Mouse (Mus musculus) hindbrain, embryonic 16.5 days (tissue): ENCODE measurements around the gene Rsbn1l. TPM values are rescaled to one million over a fixed set of nuclear protein-coding genes. Genes with fewer than 3 reads are reported as not detected.
A peak's percentile ranks its signal among the peaks of the same experiment; 100 is the strongest.

Source experiments
- ATAC-seq: fragments of 200-750 bp; cut with Nextera tagmentation; 2 replicates; pipeline ENCODE4 v1.8.0; 2017; ENCODE audit warnings: moderate TSS enrichment, moderate library complexity
- H3K27ac ChIP-seq: fragments of 300-500 bp; sonication (generic); 2 replicates; pipeline ENCODE4 v1.5.1; 2014; ENCODE audit warnings: low read depth, mild to moderate bottlenecking, control low read depth, low read length, moderate library complexity
- H3K27me3 ChIP-seq: fragments of 300-500 bp; sonication (generic); replicated peaks from 2 replicates; pipeline ENCODE4 v1.6.1; 2014; ENCODE audit warnings: low read length; ENCODE audit not compliant: control insufficient read depth, insufficient read depth
- H3K36me3 ChIP-seq: fragments of 300-500 bp; sonication (generic); 2 replicates; pipeline ENCODE4 v1.6.1; 2014; ENCODE audit warnings: mild to moderate bottlenecking, low read length, moderate library complexity, mixed read lengths; ENCODE audit not compliant: control insufficient read depth, insufficient read depth
- H3K4me1 ChIP-seq: fragments of 300-500 bp; sonication (generic); 2 replicates; pipeline ENCODE4 v1.6.1; 2014; ENCODE audit warnings: low read depth, low read length; ENCODE audit not compliant: control insufficient read depth, insufficient read depth
- H3K4me2 ChIP-seq: fragments of 300-500 bp; sonication (generic); 2 replicates; pipeline ENCODE4 v1.6.1; 2014; ENCODE audit warnings: mild to moderate bottlenecking, low read length, control low read depth, moderate library complexity
- H3K4me3 ChIP-seq: fragments of 300-500 bp; sonication (generic); 2 replicates; pipeline ENCODE4 v1.5.1; 2014; ENCODE audit warnings: mild to moderate bottlenecking, low read length, control low read depth, moderate library complexity
- H3K9ac ChIP-seq: fragments of 300-500 bp; sonication (generic); 2 replicates; pipeline ENCODE4 v1.6.1; 2014; ENCODE audit warnings: low read depth, mild to moderate bottlenecking, control low read depth, low read length, moderate library complexity
- H3K9me3 ChIP-seq: fragments of 300-500 bp; sonication (generic); 2 replicates; pipeline ENCODE4 v1.6.1; 2014; ENCODE audit warnings: mild to moderate bottlenecking, low read length, moderate library complexity; ENCODE audit not compliant: control insufficient read depth
- WGBS: fragments of 180-500 bp; shearing (Covaris S2); extraction: QIAGEN DNeasy Blood & Tissue Kit; methylation state at CpG from one replicate; pipeline ENCODE4 v1.1.7; 2014; 5-methylcytosine and 5-hydroxymethylcytosine counted together
- polyA plus RNA-seq: library from polyadenylated mRNA; unstranded; fragments of >200 nt; fragmentation: Nextera tagmentation; extraction: Ambion mirVana; gene quantifications from 2 replicates; pipeline ENCODE4 v1.2.1, GENCODE M21; 2015

The Rsbn1l gene
- polyA plus RNA-seq, 1 experiment from 2014 or later: 3.0 TPM

- H3K27ac ChIP-seq: no peak overlapping the region
- H3K4me2 ChIP-seq: no peak overlapping the region
- H3K4me1 ChIP-seq: no peaks in the 10 kb centered on the region
- no peaks in the 10 kb centered on the region for H3K9me3 ChIP-seq
- H3K4me3 ChIP-seq: no peak overlapping the region
- WGBS: 88% methylated on average over 2 of the region's 2 CpGs
- no peak for ATAC-seq
- H3K9ac ChIP-seq: no peak overlapping the region
- H3K36me3 ChIP-seq: no peaks in the 10 kb centered on the region
- no peaks in the 10 kb centered on the region for H3K27me3 ChIP-seq
Observed at GRCm38 (mm10) chr5:20865193-20865755, 90.9 kb downstream of the Rsbn1l start.

GRCm38 (mm10) chr5:20864216-20864969 lies 91.8 kb downstream of the Rsbn1l start:
- 0 out of 2 replicates have a peak, but pooled peaks cover under 1% of the 10 kb centered on the region for H3K9me3 ChIP-seq
- ATAC-seq: no peak
- 76% methylated on average over 4 of the region's 4 CpGs for WGBS
- H3K4me3 ChIP-seq: no peak overlapping the region
- no peaks in the 10 kb centered on the region for H3K27me3 ChIP-seq
- H3K4me2 ChIP-seq: no peak overlapping the region
- no peak overlapping the region for H3K9ac ChIP-seq
- H3K4me1 ChIP-seq: no peaks in the 10 kb centered on the region
- no peaks in the 10 kb centered on the region for H3K36me3 ChIP-seq
- no peak overlapping the region for H3K27ac ChIP-seq

DNA sequence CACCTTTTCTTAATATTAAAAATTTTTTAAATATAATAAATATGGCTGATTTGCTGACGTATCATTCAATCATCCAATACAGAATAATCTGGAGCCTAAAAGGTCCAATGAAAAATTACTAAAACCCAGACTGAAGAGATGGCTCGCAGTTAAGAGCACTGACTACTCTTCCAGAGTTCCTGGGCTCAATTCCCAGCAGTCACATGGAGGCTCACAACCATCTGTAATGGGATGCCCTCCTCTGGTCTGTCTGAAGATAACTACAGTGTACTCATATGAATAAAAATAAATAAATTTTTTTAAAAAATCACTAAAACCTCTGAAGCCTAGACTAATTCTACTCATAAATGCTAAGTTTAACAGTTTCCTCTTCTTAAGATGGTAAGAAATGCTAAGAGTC lies 94.3 kb downstream of the Rsbn1l start:
- Histone ChIP-seq H3K4me2 (no peak overlapping the region), H3K27me3 (no peaks in the 10 kb centered on the region), H3K4me1 (no peaks in the 10 kb centered on the region), H3K27ac (no peak overlapping the region), H3K9ac (no peak overlapping the region), H3K36me3 (no peaks in the 10 kb centered on the region), H3K9me3 (0 out of 2 replicates have a peak, but pooled peaks cover 2% of the 10 kb centered on the region), H3K4me3 (no peak overlapping the region)
- WGBS: 91% methylated on average over 2 of the region's 2 CpGs
- no peak for ATAC-seq

DNA sequence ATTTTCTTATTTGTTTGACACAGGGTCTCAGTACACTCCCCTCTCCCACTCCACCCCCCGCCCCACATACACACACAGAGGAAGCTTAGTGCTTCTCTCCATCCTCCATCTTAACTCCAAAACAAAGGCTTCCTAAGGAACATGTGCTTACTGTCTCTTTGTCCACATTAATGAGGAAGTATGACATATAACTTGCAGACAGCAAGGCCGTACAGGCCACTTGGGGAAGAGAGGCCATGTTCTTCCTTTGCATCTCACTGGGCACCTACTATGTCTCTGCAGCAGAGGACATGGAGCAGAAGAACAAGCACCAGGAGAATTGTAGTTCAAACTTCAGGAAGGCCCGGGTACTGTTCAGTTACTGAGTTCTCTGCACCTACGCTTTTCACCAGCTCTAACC lies 95.6 kb downstream of the Rsbn1l start:
- H3K27ac ChIP-seq: no peak overlapping the region
- H3K4me3 ChIP-seq: no peak overlapping the region
- no peak overlapping the region for H3K4me2 ChIP-seq
- no peak for ATAC-seq
- no peaks in the 10 kb centered on the region for H3K27me3 ChIP-seq
- no peak overlapping the region for H3K9ac ChIP-seq
- WGBS: 94% methylated on average over 4 of the region's 4 CpGs
- 0 out of 2 replicates have a peak, but pooled peaks cover 2% of the 10 kb centered on the region for H3K9me3 ChIP-seq
- no peaks in the 10 kb centered on the region for H3K36me3 ChIP-seq
- H3K4me1 ChIP-seq: no peaks in the 10 kb centered on the region

- 0 out of 2 replicates have a peak, but pooled peaks cover 2% of the 10 kb centered on the region for H3K9me3 ChIP-seq
- WGBS: 96% methylated on average over 2 of the region's 2 CpGs
- ATAC-seq: no peak
- H3K4me2 ChIP-seq: no peak overlapping the region
- no peak overlapping the region for H3K9ac ChIP-seq
- no peaks in the 10 kb centered on the region for H3K27me3 ChIP-seq
- no peak overlapping the region for H3K27ac ChIP-seq
- no peak overlapping the region for H3K4me3 ChIP-seq
- H3K36me3 ChIP-seq: no peaks in the 10 kb centered on the region
- H3K4me1 ChIP-seq: no peaks in the 10 kb centered on the region
Observed at GRCm38 (mm10) chr5:20858404-20858803, 97.8 kb downstream of the Rsbn1l start.

GRCm38 (mm10) chr5:20855066-20855465 lies 101.1 kb downstream of the Rsbn1l start:
- Histone ChIP-seq H3K9ac (no peak overlapping the region), H3K4me3 (no peak overlapping the region), H3K9me3 (0 out of 2 replicates have a peak, but pooled peaks cover 2% of the 10 kb centered on the region), H3K36me3 (no peaks in the 10 kb centered on the region), H3K4me1 (no peaks in the 10 kb centered on the region), H3K27ac (no peak overlapping the region), H3K27me3 (no peaks in the 10 kb centered on the region), H3K4me2 (no peak overlapping the region)
- 88% methylated on average over 4 of the region's 4 CpGs for WGBS
- no peak for ATAC-seq

DNA sequence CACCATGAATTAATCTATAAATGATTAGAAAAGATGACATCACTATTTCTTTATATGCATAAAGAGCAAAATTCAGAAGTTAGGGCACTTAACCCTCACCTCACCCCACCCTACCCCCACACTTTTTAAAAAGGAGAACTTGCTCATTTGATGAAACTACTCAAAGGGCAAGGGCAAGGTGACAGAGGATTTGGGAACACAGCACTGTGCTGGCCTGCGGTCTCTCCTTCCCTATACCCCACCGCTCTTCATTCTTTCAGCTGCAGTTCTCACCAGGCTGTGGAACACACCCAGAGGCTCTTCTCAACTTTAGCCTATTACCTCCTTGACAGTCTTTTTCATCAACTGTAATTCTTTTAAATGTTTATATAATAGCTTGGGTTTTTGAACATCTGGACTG lies 109.2 kb downstream of the Rsbn1l start:
- ATAC-seq: 0 out of 2 replicates have a peak, but pooled peaks have one; percentile 48
- Histone ChIP-seq H3K27me3 (no peaks in the 10 kb centered on the region), H3K4me1 (no peaks in the 10 kb centered on the region), H3K4me3 (no peak overlapping the region), H3K4me2 (no peak overlapping the region), H3K27ac (no peak overlapping the region), H3K36me3 (no peaks in the 10 kb centered on the region), H3K9ac (no peak overlapping the region), H3K9me3 (no peaks in the 10 kb centered on the region)
- 86% methylated on average over 2 of the region's 2 CpGs for WGBS

GRCm38 (mm10) chr5:20843816-20844215 lies 112.4 kb downstream of the Rsbn1l start:
- Histone ChIP-seq H3K36me3 (no peaks in the 10 kb centered on the region), H3K27ac (no peak overlapping the region), H3K27me3 (no peaks in the 10 kb centered on the region), H3K4me3 (no peak overlapping the region), H3K4me2 (no peak overlapping the region), H3K4me1 (no peaks in the 10 kb centered on the region), H3K9ac (no peak overlapping the region), H3K9me3 (no peaks in the 10 kb centered on the region)
- ATAC-seq: no peak
- 70% methylated on average over 2 of the region's 2 CpGs for WGBS

- H3K36me3 ChIP-seq: no peaks in the 10 kb centered on the region
- no peaks in the 10 kb centered on the region for H3K27me3 ChIP-seq
- no peaks in the 10 kb centered on the region for H3K9me3 ChIP-seq
- whole genome bisulfite sequencing: 93% methylated on average over 2 of the region's 3 CpGs
- H3K4me1 ChIP-seq: no peaks in the 10 kb centered on the region
- no peak overlapping the region for H3K27ac ChIP-seq
- H3K9ac ChIP-seq: no peak overlapping the region
- no peak overlapping the region for H3K4me2 ChIP-seq
- no peak overlapping the region for H3K4me3 ChIP-seq
- ATAC-seq: no peak
Observed at GRCm38 (mm10) chr5:20843405-20843804, 112.8 kb downstream of the Rsbn1l start.
